Mouse (Mus musculus): ENCODE data around the gene Jak1. TPM values are rescaled to one million over a fixed set of nuclear protein-coding genes. Genes with fewer than 3 reads are reported as not detected.

The Jak1 gene
- polyA plus RNA-seq, 1 experiment from 2014 or later = 44.9 TPM

DNA sequence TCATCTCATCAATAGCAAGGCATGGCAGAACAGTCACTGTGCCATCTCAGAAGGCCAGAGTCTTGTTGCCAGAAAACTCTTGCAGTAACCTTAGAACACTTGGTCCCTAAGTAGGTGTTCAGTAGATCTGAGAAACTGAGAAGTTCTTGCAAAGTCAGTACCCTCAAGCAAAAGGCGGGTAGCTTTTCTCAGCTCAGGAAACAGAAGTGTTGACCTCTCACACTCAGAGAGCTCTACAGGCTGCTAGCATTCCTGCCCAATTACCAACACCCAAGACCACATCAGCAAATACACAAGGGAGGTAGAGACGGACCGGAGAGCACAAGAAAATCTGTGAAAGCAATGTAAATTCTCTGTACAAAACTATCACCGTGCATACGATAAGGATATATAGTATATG, 39.1 kb downstream of the Jak1 start:
- no peaks in the 10 kb centered on the region for H3K36me3 ChIP-seq (replicated peaks)
- no peaks in the 10 kb centered on the region; the same call in 1 of the 2 replicates for H3K4me1 ChIP-seq
- no peaks in the 10 kb centered on the region for H3K27me3 ChIP-seq
- no peak overlapping the region for H3K27ac ChIP-seq
- H3K9ac ChIP-seq = no peak overlapping the region
- no peak overlapping the region for H3K4me3 ChIP-seq (replicated peaks)
- no peak for ATAC-seq (ENCODE audit: low FRiP score)
- H3K4me2 ChIP-seq = no peak overlapping the region
- no peaks in the 10 kb centered on the region for H3K9me3 ChIP-seq
- WGBS = 94% methylated on average over 5 of the region's 5 CpGs

GRCm38 (mm10) chr4:101220946-101221345, 44.1 kb downstream of the Jak1 start:
- Histone ChIP-seq H3K27ac (no peak overlapping the region), H3K9ac (no peak overlapping the region), H3K4me3 (replicated peaks) (no peak overlapping the region), H3K36me3 (replicated peaks) (no peaks in the 10 kb centered on the region), H3K4me2 (no peak overlapping the region), H3K27me3 (no peaks in the 10 kb centered on the region), H3K4me1 (peaks cover 2% of the 10 kb centered on the region; the same call in 1 of the 2 replicates), H3K9me3 (no peaks in the 10 kb centered on the region)
- WGBS = 88% methylated on average over 2 of the region's 2 CpGs
- ATAC-seq (ENCODE audit: low FRiP score) = no peak

DNA sequence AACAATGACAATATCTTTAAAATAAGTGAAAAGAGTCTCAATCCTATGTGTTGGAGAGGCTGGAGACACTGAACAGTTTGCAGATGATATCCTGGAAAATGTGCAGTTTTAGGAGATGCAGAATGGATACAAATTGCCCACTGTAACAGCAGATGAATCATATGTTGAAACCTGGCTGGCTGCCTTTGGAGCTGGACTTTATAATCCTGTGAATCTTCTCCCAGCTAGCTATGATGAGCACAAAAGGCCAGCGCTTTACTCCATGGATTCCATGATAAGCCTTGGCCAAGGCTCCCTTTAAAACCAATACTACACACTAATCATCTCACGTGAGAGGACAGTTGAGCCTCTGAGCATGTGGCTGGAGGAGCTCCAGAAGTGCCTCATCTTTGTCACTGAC, 45.2 kb downstream of the Jak1 start:
- ATAC-seq (ENCODE audit: low FRiP score) = no peak

DNA sequence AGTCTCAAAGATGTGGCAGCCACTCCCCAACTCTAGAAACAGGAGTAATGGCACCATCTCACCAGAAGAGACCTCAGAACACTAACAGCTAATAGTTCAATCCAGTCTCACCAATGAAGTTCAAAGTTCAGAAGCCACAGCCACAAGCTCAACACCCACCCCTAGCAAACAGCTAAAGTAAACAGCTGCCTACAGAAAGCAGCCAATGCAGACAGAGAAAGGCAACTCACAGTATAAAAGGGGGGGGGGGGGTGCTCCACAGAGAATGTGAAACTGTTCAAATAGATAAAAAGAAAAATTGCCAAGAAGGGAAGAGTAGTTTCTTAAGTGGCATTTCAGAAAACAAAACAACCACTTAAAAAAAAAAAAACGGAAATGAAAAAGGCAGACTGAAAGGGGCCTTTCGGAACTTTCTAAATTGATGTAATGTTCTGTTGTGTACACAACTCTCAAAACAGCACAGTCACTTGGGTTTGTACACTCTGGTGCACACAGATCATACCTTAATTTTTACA, 48.0 kb downstream of the Jak1 start:
- Histone ChIP-seq H3K36me3 (replicated peaks) (no peaks in the 10 kb centered on the region), H3K27ac (no peak overlapping the region), H3K27me3 (no peaks in the 10 kb centered on the region), H3K4me1 (0 out of 2 replicates have a peak, but pooled peaks cover 2% of the 10 kb centered on the region), H3K4me2 (no peak overlapping the region), H3K9me3 (no peaks in the 10 kb centered on the region), H3K4me3 (replicated peaks) (no peak overlapping the region), H3K9ac (no peak overlapping the region)
- WGBS = 80% methylated on average over 2 of the region's 2 CpGs
- ATAC-seq (ENCODE audit: low FRiP score) = no peak

More for the DNA sequence above, 45.2 kb downstream of the Jak1 start:
- no peaks in the 10 kb centered on the region for H3K36me3 ChIP-seq (replicated peaks)
- H3K9me3 ChIP-seq = no peaks in the 10 kb centered on the region
- no peak overlapping the region for H3K4me3 ChIP-seq (replicated peaks)
- H3K27ac ChIP-seq = no peak overlapping the region
- H3K9ac ChIP-seq = no peak overlapping the region
- WGBS = 88% methylated on average over 2 of the region's 2 CpGs
- H3K27me3 ChIP-seq = no peaks in the 10 kb centered on the region
- H3K4me2 ChIP-seq = no peak overlapping the region
- H3K4me1 ChIP-seq = peaks cover 2% of the 10 kb centered on the region; the same call in 1 of the 2 replicates

GRCm38 (mm10) chr4:101216286-101216685, 48.8 kb downstream of the Jak1 start:
- no peaks in the 10 kb centered on the region for H3K36me3 ChIP-seq (replicated peaks)
- H3K9ac ChIP-seq = no peak overlapping the region
- H3K4me3 ChIP-seq (replicated peaks) = no peak overlapping the region
- no peak overlapping the region for H3K4me2 ChIP-seq
- no peak for ATAC-seq (ENCODE audit: low FRiP score)
- no peaks in the 10 kb centered on the region for H3K27me3 ChIP-seq
- H3K4me1 ChIP-seq = 0 out of 2 replicates have a peak, but pooled peaks cover 2% of the 10 kb centered on the region
- 92% methylated on average over 4 of the region's 4 CpGs for WGBS
- H3K27ac ChIP-seq = no peak overlapping the region
- H3K9me3 ChIP-seq = no peaks in the 10 kb centered on the region

DNA sequence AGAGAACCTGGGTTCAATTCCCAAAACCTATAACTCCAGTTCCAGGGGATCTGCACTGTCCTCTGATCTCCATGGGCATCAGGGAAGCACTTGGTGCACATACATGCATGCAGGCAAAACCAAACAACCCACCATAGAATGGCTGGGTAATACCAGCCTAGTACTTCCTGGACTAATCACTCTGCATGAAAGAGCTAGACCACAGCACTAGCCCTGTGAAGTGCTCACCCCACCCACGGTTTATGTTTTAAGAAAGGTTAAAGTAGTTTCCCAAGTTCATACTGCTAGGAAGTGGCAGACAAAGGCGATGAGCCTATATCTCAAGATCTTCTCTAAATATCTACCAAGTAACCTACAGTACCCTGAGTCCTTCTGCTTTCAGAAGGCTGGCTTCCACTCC, 51.6 kb downstream of the Jak1 start:
- H3K27me3 ChIP-seq = no peaks in the 10 kb centered on the region

GRCm38 (mm10) chr4:101207492-101207891, 57.6 kb downstream of the Jak1 start:
- Histone ChIP-seq H3K4me2 (no peak overlapping the region), H3K9me3 (no peaks in the 10 kb centered on the region), H3K4me3 (replicated peaks) (no peak overlapping the region), H3K27ac (no peak overlapping the region), H3K9ac (no peak overlapping the region), H3K4me1 (no peaks in the 10 kb centered on the region), H3K27me3 (no peaks in the 10 kb centered on the region), H3K36me3 (replicated peaks) (no peaks in the 10 kb centered on the region)
- no peak for ATAC-seq (ENCODE audit: low FRiP score)
- WGBS = 80% methylated on average over 2 of the region's 2 CpGs

More for the DNA sequence above, 51.6 kb downstream of the Jak1 start:
- 91% methylated on average over 2 of the region's 2 CpGs for WGBS
- ATAC-seq (ENCODE audit: low FRiP score) = no peak
- Histone ChIP-seq H3K4me2 (no peak overlapping the region), H3K27ac (no peak overlapping the region), H3K4me3 (replicated peaks) (no peak overlapping the region), H3K9me3 (no peaks in the 10 kb centered on the region), H3K36me3 (replicated peaks) (no peaks in the 10 kb centered on the region), H3K9ac (no peak overlapping the region), H3K4me1 (0 out of 2 replicates have a peak, but pooled peaks cover 2% of the 10 kb centered on the region)

DNA sequence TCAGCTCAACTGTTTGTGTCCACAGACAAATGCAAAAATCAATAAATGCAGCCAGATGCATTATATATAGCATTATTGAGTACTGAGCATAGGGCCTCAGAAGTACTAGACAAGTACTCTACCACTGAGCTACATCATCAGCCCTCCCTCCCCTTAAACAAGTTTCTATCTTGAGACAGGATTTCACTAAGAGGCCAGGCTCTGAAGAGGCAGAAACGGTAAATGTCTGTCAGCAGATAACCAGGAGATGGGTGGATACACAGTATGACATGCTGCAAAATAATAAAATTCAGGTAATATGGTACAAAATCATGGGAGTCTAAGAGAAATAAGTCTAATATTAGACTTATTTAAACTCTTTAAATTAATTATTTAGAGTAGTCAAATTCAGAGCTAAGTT, 61.6 kb downstream of the Jak1 start:
- Histone ChIP-seq H3K36me3 (replicated peaks) (no peaks in the 10 kb centered on the region), H3K4me2 (no peak overlapping the region), H3K4me3 (replicated peaks) (no peak overlapping the region), H3K9me3 (no peaks in the 10 kb centered on the region), H3K27me3 (no peaks in the 10 kb centered on the region), H3K4me1 (no peaks in the 10 kb centered on the region), H3K27ac (no peak overlapping the region), H3K9ac (no peak overlapping the region)
- ATAC-seq (ENCODE audit: low FRiP score) = no peak
- WGBS = 96% methylated on average over 1 of the region's 1 CpGs

GRCm38 (mm10) chr4:101202626-101203025, 62.5 kb downstream of the Jak1 start:
- Histone ChIP-seq H3K4me3 (replicated peaks) (no peak overlapping the region), H3K4me2 (no peak overlapping the region), H3K27ac (no peak overlapping the region), H3K36me3 (replicated peaks) (no peaks in the 10 kb centered on the region), H3K4me1 (no peaks in the 10 kb centered on the region), H3K9ac (no peak overlapping the region), H3K9me3 (no peaks in the 10 kb centered on the region), H3K27me3 (no peaks in the 10 kb centered on the region)
- ATAC-seq (ENCODE audit: low FRiP score) = no peak
- WGBS = 95% methylated on average over 10 of the region's 10 CpGs

GRCm38 (mm10) chr4:101199433-101200081, 65.5 kb downstream of the Jak1 start:
- Histone ChIP-seq H3K9ac (no peak overlapping the region), H3K27me3 (no peaks in the 10 kb centered on the region), H3K4me1 (no peaks in the 10 kb centered on the region), H3K4me3 (replicated peaks) (no peak overlapping the region), H3K9me3 (no peaks in the 10 kb centered on the region), H3K36me3 (replicated peaks) (no peaks in the 10 kb centered on the region), H3K27ac (no peak overlapping the region), H3K4me2 (no peak overlapping the region)
- no peak for ATAC-seq (ENCODE audit: low FRiP score)
- WGBS = 94% methylated on average over 8 of the region's 8 CpGs

GRCm38 (mm10) chr4:101198333-101198732, 66.7 kb downstream of the Jak1 start:
- H3K4me1 ChIP-seq = no peaks in the 10 kb centered on the region
- 77% methylated on average over 2 of the region's 2 CpGs for WGBS
- no peaks in the 10 kb centered on the region for H3K36me3 ChIP-seq (replicated peaks)
- no peaks in the 10 kb centered on the region for H3K9me3 ChIP-seq
- no peak overlapping the region for H3K9ac ChIP-seq
- no peak overlapping the region for H3K4me3 ChIP-seq (replicated peaks)
- H3K27ac ChIP-seq = no peak overlapping the region
- H3K27me3 ChIP-seq = no peaks in the 10 kb centered on the region
- H3K4me2 ChIP-seq = no peak overlapping the region
- no peak for ATAC-seq (ENCODE audit: low FRiP score)

DNA sequence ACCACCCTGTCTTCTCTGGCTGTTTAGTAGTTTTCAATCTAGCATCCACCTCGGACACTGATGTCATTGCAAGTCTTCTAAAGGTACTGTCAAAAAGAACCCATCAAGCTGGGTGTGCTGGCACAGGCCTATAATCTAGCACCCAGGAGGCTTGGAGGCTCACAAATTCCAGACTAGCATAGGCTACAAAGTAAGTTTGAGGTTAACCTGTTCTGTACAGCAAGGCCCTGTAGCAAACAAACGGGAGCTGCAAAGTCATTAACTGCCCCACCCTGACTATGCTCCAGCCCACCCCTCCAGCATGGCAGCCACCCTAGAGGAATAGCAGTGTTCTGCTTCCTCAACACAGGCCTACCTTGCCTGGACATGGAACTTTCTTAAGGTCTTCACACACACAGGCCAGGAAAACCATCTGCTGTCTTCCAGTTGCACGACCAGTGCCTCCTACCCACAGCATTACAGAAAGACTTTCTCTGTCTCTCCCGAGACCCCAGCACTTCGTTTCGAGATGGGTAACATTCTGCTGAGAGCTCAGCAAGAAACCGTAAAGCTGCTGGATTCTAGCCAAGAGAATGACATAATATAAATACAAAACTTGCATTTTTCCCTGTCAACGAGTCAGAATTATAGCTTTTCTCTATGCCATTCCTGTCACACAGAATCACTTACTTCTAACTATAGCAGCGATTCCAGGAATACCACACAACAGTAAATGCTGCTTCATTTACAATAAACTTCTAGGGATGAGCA, 67.5 kb downstream of the Jak1 start:
- Histone ChIP-seq H3K9ac (no peak overlapping the region), H3K4me1 (no peaks in the 10 kb centered on the region), H3K9me3 (no peaks in the 10 kb centered on the region), H3K27ac (no peak overlapping the region), H3K4me3 (replicated peaks) (no peak overlapping the region), H3K27me3 (no peaks in the 10 kb centered on the region), H3K4me2 (no peak overlapping the region), H3K36me3 (replicated peaks) (no peaks in the 10 kb centered on the region)
- WGBS = 85% methylated on average over 9 of the region's 9 CpGs
- no peak for ATAC-seq (ENCODE audit: low FRiP score)

Data from forebrain, embryonic 12.5 days (tissue).